Mouse (Mus musculus) gastrocnemius, adult 8-10 months (tissue): ENCODE measurements around the gene Ppp4r2. TPM values are rescaled to one million over a fixed set of nuclear protein-coding genes. Genes with fewer than 3 reads are reported as not detected.

Experiments
- DNase-seq, 2 experiments: peaks; one replicate each; pipeline ENCODE4 v3.0.0; 2022; ENCODE audit warnings: low spot score in 2 of 2
- total RNA-seq, 4 experiments: library from RNA; stranded (reverse); gene quantifications; 2 replicates each; pipeline ENCODE4 v1.2.4; 2022

Ppp4r2 gene
- total RNA-seq, 4 experiments from 2014 or later, result 52.5 to 69.6 (median 64.0) TPM

GRCm38 (mm10) chr6:100883233-100883632, 49.8 kb downstream of the Ppp4r2 start:
- DNase-seq, result no peak

GRCm38 (mm10) chr6:100884594-100885225, 51.3 kb downstream of the Ppp4r2 start:
- no peak for DNase-seq

GRCm38 (mm10) chr6:100885376-100885775, 52.0 kb downstream of the Ppp4r2 start:
- DNase-seq, result no peak

- DNase-seq, result no peak
Observed at GRCm38 (mm10) chr6:100887012-100887411, 53.6 kb downstream of the Ppp4r2 start.

GRCm38 (mm10) chr6:100889340-100889739, 55.9 kb downstream of the Ppp4r2 start:
- no peak for DNase-seq

GRCm38 (mm10) chr6:100892489-100892888, 59.1 kb downstream of the Ppp4r2 start:
- DNase-seq, result no peak

GRCm38 (mm10) chr6:100893073-100893472, 59.7 kb downstream of the Ppp4r2 start:
- DNase-seq, result no peak

GRCm38 (mm10) chr6:100895183-100895582, 61.8 kb downstream of the Ppp4r2 start:
- DNase-seq, result no peak

GRCm38 (mm10) chr6:100896883-100897282, 63.5 kb downstream of the Ppp4r2 start:
- no peak for DNase-seq

GRCm38 (mm10) chr6:100904463-100904862, 71.0 kb downstream of the Ppp4r2 start:
- DNase-seq, result no peak

- DNase-seq, result no peak
Observed at GRCm38 (mm10) chr6:100910136-100910675, 76.8 kb downstream of the Ppp4r2 start.

Other genes starting within 250 kb of the Ppp4r2 start
- gene Shq1, start 162.5 kb upstream of the Ppp4r2 start, total RNA-seq, result 1 to 10 TPM; 1.3 to 3.1 (median 1.8) TPM
- gene Gxylt2, start 128.9 kb upstream of the Ppp4r2 start, total RNA-seq, result under 1 TPM; 0.31 to 0.83 (median 0.48) TPM